8 mouse cellular contexts compared by ENCODE assay signal in genomic region chr1:179623657-179624056, GRCm38 (mm10). TPM values are rescaled to one million over a fixed set of nuclear protein-coding genes. Genes with fewer than 3 reads are reported as not detected.
DNase-seq lines count a peak whose midpoint lies in the region; ATAC-seq and TF ChIP-seq lines count a peak whose summit lies in the region.

No protein-coding gene starts in this region.

- no peak for TF ChIP-seq POLR2A in spleen, adult 2 months (IDR thresholded peaks at IDR 0.05; ENCODE audit: low read depth, low read length)

- intact Hi-C loops in heart, postnatal 10 days (cut with DNase I), result loop anchor here (2.0 kb wide), 2 partner anchors 77 to 117 kb away; partner anchors contain the start of genes Cnst and Tfb2m

- H3K4me1 ChIP-seq in spleen, adult 2 months (ENCODE audit: control insufficient read depth, insufficient read depth, insufficient read length), result no peaks in the 10 kb centered on the region

- 0 out of 2 replicates have a peak, but pooled peaks have one; percentile 33 for ATAC-seq in monocyte, adult 5-6 weeks (replicated peaks; ENCODE audit: insufficient number of reproducible peaks, low FRiP score, low TSS enrichment, poor library complexity, severe bottlenecking)

- no peak overlapping the region for H3K4me3 ChIP-seq in spleen, adult 2 months (ENCODE audit: extremely low read depth, insufficient read depth, insufficient read length)

- peak; percentile 33 to 59 for DNase-seq in heart, postnatal 10 days
- DNase-seq in heart, adult 9 months (ENCODE audit: low spot score in 2 of 2), result no peak
- DNase-seq in spleen, adult 2 months (ENCODE audit: low read depth in 1 of 2, low spot score in 2 of 2), result peak in 1 of 2 experiments; percentile 18
- no peak for DNase-seq in spleen, adult 12 weeks (ENCODE audit: low spot score)
- DNase-seq in cerebellum, adult 11-12 months, result peak; percentile 47
- peak; percentile 58 for DNase-seq in induced T-regulatory cell, adult 2 months (ENCODE audit: low read depth)
- no peak for DNase-seq in urinary bladder, postnatal 10 days (ENCODE audit: low spot score)

- H3K36me3 ChIP-seq in spleen, adult 2 months (ENCODE audit: control insufficient read depth, insufficient read depth, low read length), result peaks cover 14% of the 10 kb centered on the region

- no peak overlapping the region for H3K27ac ChIP-seq in spleen, adult 2 months (ENCODE audit: insufficient read depth, low read length)

- TF ChIP-seq CTCF in spleen, adult 2 months (IDR thresholded peaks at IDR 0.05; ENCODE audit: extremely low read depth, insufficient read depth, insufficient read length, insufficient replicate concordance), result peak; percentile 31; the same call in 1 of the 2 replicates

- WGBS in spleen, adult 2 months, result 63% methylated on average over 4 of the region's 4 CpGs

- H3K27me3 ChIP-seq in spleen, adult 2 months (ENCODE audit: control insufficient read depth, insufficient read depth, low read length), result no peaks in the 10 kb centered on the region

RNA-seq across cellular contexts. Expression of gene Sccpdh, which starts 44.4 kb away (rescaled TPM):
- 10 to 100 TPM; 68.9 to 70.8 TPM for total RNA-seq in heart, postnatal 10 days (2021)
- 1.4 and 1.8 TPM in 2 replicates for polyA plus RNA-seq in spleen, adult 2 months (2012; rRNA removed)
- 10.1 to 18.2 TPM (median 15.0 TPM) in 3 replicates for total RNA-seq in monocyte, adult 5-6 weeks (2017)

Comparison
In these comparisons a context has a peak if more than half of its experiments do, and no peak if none do; other contexts are left out.
1. DNase-seq: peak in heart, postnatal 10 days (2 of 2), cerebellum, adult 11-12 months (single experiment) and induced T-regulatory cell, adult 2 months (single experiment); none in heart, adult 9 months (0 of 2), spleen, adult 12 weeks (single experiment) and urinary bladder, postnatal 10 days (single experiment).